Mouse (Mus musculus): ENCODE measurements around the gene Sigmar1. TPM values are rescaled to one million over a fixed set of nuclear protein-coding genes. Genes with fewer than 3 reads are reported as not detected.
"Not testable (repeated sequence)": the region's sequence is repeated elsewhere in the genome, so short reads cannot be mapped to it uniquely, and the experiment has no call there.

The Sigmar1 gene
- polyA plus RNA-seq, 1 experiment from 2014 or later = 47.5 TPM

DNA sequence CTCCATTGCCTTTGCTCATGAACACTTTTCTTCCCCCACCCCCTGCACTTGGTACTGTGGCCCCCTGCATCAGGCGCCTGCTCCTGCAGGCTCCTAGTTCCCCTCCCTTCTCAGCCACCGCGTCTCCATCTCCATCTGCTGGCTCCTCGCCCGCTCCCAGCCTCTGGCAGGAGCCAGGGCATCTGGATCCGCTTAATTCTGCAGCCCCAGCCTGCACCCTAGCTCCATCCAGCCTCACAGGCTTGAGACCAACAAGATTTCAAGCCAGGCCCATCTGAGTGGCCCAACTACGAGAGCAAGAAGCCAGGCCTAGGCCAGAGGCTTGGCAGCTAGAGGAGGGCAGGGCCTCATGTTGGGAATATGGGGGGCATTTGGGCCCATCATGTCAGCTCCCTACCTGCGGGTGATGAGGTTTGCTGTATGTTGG is 6.7 kb upstream of the Sigmar1 start:
- H3K4me3 ChIP-seq; H3K36me3 ChIP-seq (ENCODE audit: poor library complexity, severe bottlenecking); ATAC-seq; H3K27me3 ChIP-seq; H3K4me2 ChIP-seq; H3K9ac ChIP-seq; H3K9me3 ChIP-seq (replicated peaks): not testable (repeated sequence)
- 48% methylated on average over 8 of the region's 8 CpGs for WGBS
- H3K4me1 ChIP-seq = peaks cover 36% of the 10 kb centered on the region
- peak overlapping the region; percentile 25; the same call in 1 of the 2 replicates for H3K27ac ChIP-seq

DNA sequence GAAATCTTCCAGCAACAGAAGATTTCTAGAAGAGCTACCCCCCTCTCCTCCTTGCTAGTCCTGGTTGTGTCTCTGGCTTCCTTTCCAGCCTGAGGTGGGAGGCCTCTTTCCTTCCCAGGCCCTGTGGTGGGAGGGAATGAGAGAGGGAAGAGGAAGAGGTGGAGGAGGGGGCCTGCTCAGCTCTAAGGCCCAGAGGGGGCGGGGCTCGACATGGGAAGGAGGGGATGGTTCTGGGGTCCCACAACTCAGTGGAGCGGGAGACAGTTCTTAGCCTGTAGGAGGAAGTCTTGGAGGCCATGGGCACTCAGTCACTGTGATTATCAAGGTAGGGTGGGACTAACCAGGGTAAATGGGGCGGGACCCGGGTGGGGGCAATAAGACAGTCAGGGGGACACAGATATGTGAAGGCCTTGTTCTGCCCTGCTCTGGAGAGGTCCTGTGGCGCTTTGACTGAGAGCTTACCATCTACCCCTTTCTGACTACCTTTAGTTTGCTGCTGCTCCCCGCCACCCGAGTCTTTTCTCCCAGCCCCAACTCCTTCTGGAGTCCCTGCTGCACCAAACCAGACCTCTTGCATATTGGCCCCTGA is 6.2 kb upstream of the Sigmar1 start:
- Histone ChIP-seq H3K4me2 (no peak overlapping the region), H3K9ac (peak overlapping the region; percentile 30)

DNA sequence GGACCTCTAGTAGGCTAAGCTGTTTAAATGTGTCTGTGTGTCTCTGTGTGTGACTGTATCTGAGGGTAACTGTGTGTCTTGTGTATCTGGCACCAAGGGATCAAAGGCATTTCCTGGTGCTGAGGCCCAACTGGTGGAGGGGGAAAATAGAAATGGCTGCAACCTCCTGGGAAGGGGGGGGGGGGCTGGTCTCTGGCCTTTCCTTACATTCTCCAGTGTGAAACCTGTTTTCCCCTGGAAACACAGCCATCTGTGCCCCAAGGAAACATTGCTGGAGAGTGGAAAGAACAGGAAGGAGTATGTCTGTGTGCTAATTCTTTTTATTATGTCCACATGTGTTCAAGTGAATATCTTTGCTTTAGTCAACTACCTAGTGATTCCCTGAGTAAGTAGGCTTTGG is 5.7 kb upstream of the Sigmar1 start:
- H3K4me1 ChIP-seq = peaks cover 36% of the 10 kb centered on the region
- H3K36me3 ChIP-seq (ENCODE audit: poor library complexity, severe bottlenecking) = no peaks in the 10 kb centered on the region
- no peaks in the 10 kb centered on the region for H3K27me3 ChIP-seq
- peak overlapping the region; percentile 30; the same call in 1 of the 2 replicates for H3K9ac ChIP-seq
- 0 out of 2 replicates have a peak overlapping the region, but pooled peaks have one; percentile 1 for H3K27ac ChIP-seq
- H3K4me3 ChIP-seq = no peak overlapping the region
- no peak overlapping the region for H3K4me2 ChIP-seq
- ATAC-seq = no peak
- no peaks in the 10 kb centered on the region for H3K9me3 ChIP-seq (replicated peaks)

More for the DNA sequence above, 6.2 kb upstream of the Sigmar1 start:
- Histone ChIP-seq H3K36me3 (ENCODE audit: poor library complexity, severe bottlenecking) (no peaks in the 10 kb centered on the region), H3K9me3 (replicated peaks) (no peaks in the 10 kb centered on the region), H3K27ac (0 out of 2 replicates have a peak overlapping the region, but pooled peaks have one; percentile 25), H3K4me1 (peaks cover 36% of the 10 kb centered on the region), H3K27me3 (no peaks in the 10 kb centered on the region), H3K4me3 (no peak overlapping the region)
- 47% methylated on average over 8 of the region's 8 CpGs for WGBS
- 0 out of 2 replicates have a peak, but pooled peaks have one; percentile 28 for ATAC-seq

DNA sequence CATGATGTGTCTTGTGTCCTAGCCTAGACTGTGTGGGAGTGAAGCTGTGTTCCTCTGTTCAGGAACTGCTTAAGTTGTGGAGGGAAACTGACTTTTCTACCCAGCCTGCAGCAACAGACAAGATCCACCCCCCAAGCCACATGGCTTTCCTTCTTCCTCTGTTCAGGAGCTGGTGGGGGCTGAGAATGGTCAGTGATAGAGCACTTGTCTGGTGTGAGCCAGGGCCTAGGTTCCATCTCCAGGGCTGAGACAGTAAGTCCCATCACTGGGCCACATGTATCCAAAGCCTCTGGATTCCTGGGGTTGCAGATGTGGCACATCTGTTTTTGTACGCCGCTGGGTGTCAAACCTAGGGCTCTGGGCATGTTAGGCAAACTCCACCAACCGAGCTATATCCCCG is 5.0 kb upstream of the Sigmar1 start:
- peaks cover 36% of the 10 kb centered on the region for H3K4me1 ChIP-seq
- peak overlapping the region; percentile 26 for H3K27ac ChIP-seq
- peak overlapping the region; percentile 62 for H3K4me2 ChIP-seq
- H3K9ac ChIP-seq = peak overlapping the region; percentile 34
- no peaks in the 10 kb centered on the region for H3K9me3 ChIP-seq (replicated peaks)
- H3K27me3 ChIP-seq = no peaks in the 10 kb centered on the region
- H3K36me3 ChIP-seq (ENCODE audit: poor library complexity, severe bottlenecking) = no peaks in the 10 kb centered on the region
- WGBS = 94% methylated on average over 4 of the region's 4 CpGs
- peak overlapping the region; percentile 37 for H3K4me3 ChIP-seq
- ATAC-seq = no peak; the same call in 1 of the 2 replicates

DNA sequence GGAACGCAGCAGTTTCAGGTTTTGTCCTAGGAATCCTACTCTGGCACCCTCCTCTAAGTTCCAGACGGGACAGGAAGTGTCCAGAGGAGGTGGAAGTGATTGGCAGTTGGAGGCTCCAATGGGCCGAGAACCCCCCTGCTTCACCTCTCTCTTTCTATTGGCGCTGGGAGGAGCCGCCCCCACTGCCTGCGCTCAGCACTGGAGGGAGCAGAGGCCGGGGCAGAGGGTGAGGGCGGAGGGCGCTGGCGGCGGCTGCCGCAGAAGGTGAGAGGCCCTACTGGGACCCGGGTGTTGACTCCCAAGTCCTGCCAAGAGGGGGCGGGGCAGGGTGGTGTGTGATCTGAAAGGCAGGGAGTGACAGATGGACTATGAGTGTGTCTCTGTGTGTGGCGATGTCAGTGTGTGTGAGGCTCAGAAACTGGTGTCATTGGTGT is 4.3 kb upstream of the Sigmar1 start:
- WGBS = under 1% methylated on average over 15 of the region's 15 CpGs
- Histone ChIP-seq H3K27me3 (no peaks in the 10 kb centered on the region), H3K27ac (peak overlapping the region; percentile 26; the same call in 1 of the 2 replicates), H3K36me3 (ENCODE audit: poor library complexity, severe bottlenecking) (no peaks in the 10 kb centered on the region), H3K4me2 (peak overlapping the region; percentile 62), H3K9me3 (replicated peaks) (no peaks in the 10 kb centered on the region), H3K4me1 (peaks cover 37% of the 10 kb centered on the region), H3K9ac (peak overlapping the region; percentile 60), H3K4me3 (peak overlapping the region; percentile 37)
- peak; percentile 70 for ATAC-seq

DNA sequence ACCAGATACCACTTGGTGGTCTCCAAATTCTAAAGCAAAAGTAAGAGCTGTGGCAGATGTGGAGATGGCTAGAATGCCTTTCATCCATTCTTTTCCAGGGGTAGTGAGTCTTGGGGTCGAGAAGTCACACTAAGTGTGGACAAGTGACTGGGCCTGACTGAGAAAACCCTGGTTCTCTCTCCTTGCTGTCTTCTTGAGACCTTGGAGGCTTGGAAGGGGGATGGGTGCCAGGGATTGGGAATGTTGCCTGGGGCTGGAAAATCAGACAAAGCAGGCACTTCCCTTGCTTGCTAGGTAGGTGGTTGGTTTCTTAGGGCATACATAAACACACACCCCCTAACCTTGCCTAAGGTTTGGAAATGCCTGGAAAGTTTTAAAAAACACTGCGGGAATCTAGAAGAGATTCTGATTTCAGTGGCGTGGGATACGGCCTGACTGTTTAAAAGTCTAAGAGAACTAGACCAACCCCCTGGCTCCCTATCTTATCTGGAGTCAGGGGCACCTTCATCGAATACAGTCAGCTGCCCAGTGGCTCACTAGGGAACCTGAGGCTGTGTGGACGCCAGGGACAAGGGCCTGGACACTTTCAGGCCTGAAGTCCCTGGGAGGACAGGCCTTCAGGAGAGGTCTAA is 3.8 kb upstream of the Sigmar1 start:
- Histone ChIP-seq H3K4me2 (peak overlapping the region; percentile 62), H3K4me3 (peak overlapping the region; percentile 37), H3K4me1 (peaks cover 42% of the 10 kb centered on the region), H3K9me3 (replicated peaks) (no peaks in the 10 kb centered on the region), H3K9ac (peak overlapping the region; percentile 60), H3K27me3 (no peaks in the 10 kb centered on the region), H3K36me3 (ENCODE audit: poor library complexity, severe bottlenecking) (no peaks in the 10 kb centered on the region), H3K27ac (no peak overlapping the region)
- ATAC-seq = no peak
- 44% methylated on average over 6 of the region's 6 CpGs for WGBS

DNA sequence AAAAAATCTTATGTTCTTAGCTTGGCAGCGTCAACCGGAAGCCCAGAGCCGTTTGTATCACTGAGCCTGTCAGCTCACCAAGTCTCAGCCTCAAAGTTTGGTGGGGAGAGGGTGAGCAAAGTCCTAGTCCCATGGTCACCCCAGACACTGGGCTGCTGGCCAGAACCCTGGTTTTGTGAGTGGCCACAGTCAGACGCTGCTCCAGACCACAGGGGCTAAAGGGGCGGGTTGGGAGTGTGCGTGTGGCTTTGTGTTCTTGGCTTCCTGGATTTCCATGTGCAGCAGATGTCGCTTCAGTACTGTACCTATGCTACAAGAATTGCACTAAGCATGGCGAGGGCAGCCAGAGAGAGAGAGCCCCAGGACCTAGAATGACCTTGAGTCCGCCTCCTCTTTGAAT is 3.2 kb upstream of the Sigmar1 start:
- Histone ChIP-seq H3K4me2 (no peak overlapping the region), H3K36me3 (ENCODE audit: poor library complexity, severe bottlenecking) (no peaks in the 10 kb centered on the region), H3K27ac (no peak overlapping the region), H3K9me3 (replicated peaks) (no peaks in the 10 kb centered on the region), H3K4me1 (peaks cover 44% of the 10 kb centered on the region), H3K4me3 (no peak overlapping the region), H3K27me3 (no peaks in the 10 kb centered on the region), H3K9ac (no peak overlapping the region)
- WGBS = 88% methylated on average over 9 of the region's 9 CpGs
- ATAC-seq = no peak

DNA sequence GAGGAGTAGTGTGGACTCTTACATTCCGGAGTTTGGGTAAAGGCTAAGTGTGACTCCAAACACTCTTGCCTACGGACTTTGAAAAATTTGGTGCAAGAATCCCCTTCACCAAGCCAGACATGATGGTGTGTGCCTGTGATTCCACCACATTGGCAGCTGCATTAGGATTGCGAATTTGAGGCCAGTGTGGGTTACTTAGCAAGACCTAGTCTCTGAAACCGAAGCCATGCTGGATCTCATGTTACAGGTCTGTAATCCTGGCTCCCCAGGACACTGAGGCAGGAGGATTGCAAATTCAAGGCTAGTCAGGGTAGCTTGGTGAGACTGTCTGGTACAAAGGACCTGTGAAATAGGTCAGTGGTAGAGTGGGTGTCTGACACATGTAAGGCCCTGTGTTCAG is 2.7 kb upstream of the Sigmar1 start:
- no peak for ATAC-seq
- no peaks in the 10 kb centered on the region for H3K9me3 ChIP-seq (replicated peaks)
- H3K4me3 ChIP-seq = no peak overlapping the region
- no peaks in the 10 kb centered on the region for H3K36me3 ChIP-seq (ENCODE audit: poor library complexity, severe bottlenecking)
- H3K27me3 ChIP-seq = no peaks in the 10 kb centered on the region
- H3K9ac ChIP-seq = no peak overlapping the region
- H3K27ac ChIP-seq = no peak overlapping the region
- peaks cover 44% of the 10 kb centered on the region for H3K4me1 ChIP-seq
- 90% methylated on average over 4 of the region's 4 CpGs for WGBS
- H3K4me2 ChIP-seq = no peak overlapping the region

DNA sequence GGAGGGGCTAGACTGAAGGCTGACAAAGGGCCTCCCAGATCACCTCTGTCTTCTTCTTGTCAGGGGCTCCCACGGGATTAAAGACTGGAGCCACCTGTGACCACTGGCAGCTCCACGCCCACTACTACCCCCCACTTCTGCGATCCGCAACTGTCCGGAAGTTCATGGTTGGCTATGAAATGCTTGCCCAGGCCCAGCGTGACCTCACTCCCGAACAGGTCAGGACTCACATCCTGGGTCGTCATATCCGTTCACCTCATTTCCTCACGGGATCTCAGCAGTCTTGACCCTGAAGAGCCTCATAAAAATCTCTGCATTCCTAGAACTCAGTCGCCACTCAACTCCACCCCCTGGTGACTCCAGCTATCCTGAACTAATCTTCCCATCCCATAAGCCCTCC is 2.1 kb upstream of the Sigmar1 start:
- H3K4me2 ChIP-seq = no peak overlapping the region
- no peak overlapping the region for H3K27ac ChIP-seq
- no peaks in the 10 kb centered on the region for H3K36me3 ChIP-seq (ENCODE audit: poor library complexity, severe bottlenecking)
- peaks cover 44% of the 10 kb centered on the region for H3K4me1 ChIP-seq
- no peaks in the 10 kb centered on the region for H3K27me3 ChIP-seq
- no peak for ATAC-seq
- H3K9ac ChIP-seq = no peak overlapping the region
- 87% methylated on average over 11 of the region's 11 CpGs for WGBS
- H3K4me3 ChIP-seq = no peak overlapping the region
- H3K9me3 ChIP-seq (replicated peaks) = no peaks in the 10 kb centered on the region

DNA sequence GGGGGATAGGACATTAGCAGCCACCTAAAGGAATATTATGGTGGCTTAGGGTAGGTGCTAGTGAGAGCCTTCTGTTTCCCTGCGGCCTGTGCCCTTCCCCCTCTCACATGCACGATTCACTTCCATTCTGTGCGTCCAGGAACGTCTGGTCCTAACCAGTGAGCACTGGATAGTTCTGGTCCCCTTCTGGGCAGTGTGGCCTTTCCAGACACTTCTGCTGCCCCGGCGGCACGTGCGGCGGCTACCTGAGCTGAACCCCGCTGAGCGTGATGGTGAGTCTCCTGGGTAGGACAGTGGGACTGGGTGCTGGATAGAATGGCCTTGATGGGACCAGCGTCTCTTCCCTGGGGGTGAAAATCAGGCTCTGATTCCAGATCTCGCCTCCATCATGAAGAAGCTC is 1.4 kb upstream of the Sigmar1 start:
- H3K4me2 ChIP-seq = no peak overlapping the region
- H3K9me3 ChIP-seq (replicated peaks) = no peaks in the 10 kb centered on the region
- no peak for ATAC-seq
- no peak overlapping the region for H3K9ac ChIP-seq
- WGBS = 92% methylated on average over 13 of the region's 13 CpGs
- H3K36me3 ChIP-seq (ENCODE audit: poor library complexity, severe bottlenecking) = no peaks in the 10 kb centered on the region
- no peaks in the 10 kb centered on the region for H3K27me3 ChIP-seq
- H3K4me3 ChIP-seq = no peak overlapping the region
- H3K4me1 ChIP-seq = peaks cover 37% of the 10 kb centered on the region
- no peak overlapping the region for H3K27ac ChIP-seq

DNA sequence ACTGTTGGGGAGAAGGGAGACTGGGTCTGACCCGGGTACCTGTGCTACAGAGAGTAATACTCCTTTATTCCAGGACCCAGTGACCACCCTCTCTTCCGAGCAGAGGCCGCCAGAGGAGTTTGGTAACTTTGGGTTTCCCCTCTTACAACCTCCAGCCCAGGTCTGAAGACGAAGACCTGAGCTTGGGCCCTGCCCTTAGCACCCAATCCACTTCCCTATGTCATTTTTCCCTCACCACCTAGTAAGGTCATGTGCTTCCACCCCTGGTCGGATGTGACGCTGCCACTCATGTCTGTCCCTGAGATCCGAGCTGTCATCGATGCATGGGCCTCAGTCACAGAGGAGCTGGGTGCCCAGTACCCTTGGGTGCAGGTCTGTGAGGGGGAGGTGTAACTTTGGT is 483 bp upstream of the Sigmar1 start:
- H3K4me1 ChIP-seq = peaks cover 29% of the 10 kb centered on the region
- WGBS = 76% methylated on average over 8 of the region's 8 CpGs
- peak overlapping the region; percentile 93 for H3K4me2 ChIP-seq
- H3K36me3 ChIP-seq (ENCODE audit: poor library complexity, severe bottlenecking) = no peaks in the 10 kb centered on the region
- peak overlapping the region; percentile 66; the same call in 1 of the 2 replicates for H3K4me3 ChIP-seq
- no peaks in the 10 kb centered on the region for H3K27me3 ChIP-seq
- no peaks in the 10 kb centered on the region for H3K9me3 ChIP-seq (replicated peaks)
- H3K9ac ChIP-seq = no peak overlapping the region
- ATAC-seq = peak; percentile 7
- no peak overlapping the region for H3K27ac ChIP-seq

DNA sequence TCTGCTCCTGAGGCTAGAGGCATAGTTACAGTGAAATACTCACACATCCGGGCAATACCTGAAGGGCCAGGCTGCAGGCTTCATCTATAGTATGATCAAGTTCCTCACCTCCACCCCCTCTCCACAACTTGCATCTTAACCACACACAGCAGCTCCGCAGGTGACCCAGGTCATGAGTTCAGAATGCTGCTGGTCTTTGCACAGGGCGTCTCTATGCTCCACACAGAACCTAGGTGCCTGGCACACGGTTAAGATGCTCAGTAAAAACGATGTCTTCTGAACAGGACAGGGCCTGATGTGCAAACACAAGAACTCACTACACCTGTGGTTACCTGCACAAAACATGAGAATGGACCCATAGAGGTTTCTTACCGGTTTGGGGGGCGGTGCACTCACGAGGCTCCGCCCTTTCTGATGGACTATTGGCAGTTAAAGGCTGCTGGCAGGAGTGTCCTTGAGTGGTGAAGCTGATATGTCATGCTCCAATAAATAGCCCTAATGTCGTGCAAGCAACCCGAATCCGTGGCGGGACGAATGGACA is 1.1 kb downstream of the Sigmar1 start, which contains the start of gene Galt:
Gene Galt (plus strand): TSS at position 432 of the 541 bp plus-strand sequence.
- Histone ChIP-seq H3K9ac (peak within 1 kb of the TSS; percentile 75), H3K4me3 (peak within 1 kb of the TSS; percentile 66), H3K27ac (peak within 1 kb of the TSS; percentile 70), H3K9me3 (replicated peaks) (no peaks in the 10 kb centered on the region), H3K27me3 (no peaks in the 10 kb centered on the region), H3K36me3 (ENCODE audit: poor library complexity, severe bottlenecking) (no peaks in the 10 kb centered on the region), H3K4me1 (peaks cover 13% of the 10 kb centered on the region), H3K4me2 (peak within 1 kb of the TSS; percentile 93)
- peak; percentile 52 for ATAC-seq
- 12% methylated on average over 14 of the region's 14 CpGs for WGBS
